Mouse (Mus musculus): Measurements from ENCODE around the gene Elp6. TPM values are rescaled to one million over a fixed set of nuclear protein-coding genes. Genes with fewer than 3 reads are reported as not detected.
"Not testable (repeated sequence)": the region's sequence is repeated elsewhere in the genome, so short reads cannot be mapped to it uniquely, and the experiment has no call there.

Elp6 gene
- total and polyA plus RNA-seq, 2 experiments = 5.0 to 7.3 TPM

DNA sequence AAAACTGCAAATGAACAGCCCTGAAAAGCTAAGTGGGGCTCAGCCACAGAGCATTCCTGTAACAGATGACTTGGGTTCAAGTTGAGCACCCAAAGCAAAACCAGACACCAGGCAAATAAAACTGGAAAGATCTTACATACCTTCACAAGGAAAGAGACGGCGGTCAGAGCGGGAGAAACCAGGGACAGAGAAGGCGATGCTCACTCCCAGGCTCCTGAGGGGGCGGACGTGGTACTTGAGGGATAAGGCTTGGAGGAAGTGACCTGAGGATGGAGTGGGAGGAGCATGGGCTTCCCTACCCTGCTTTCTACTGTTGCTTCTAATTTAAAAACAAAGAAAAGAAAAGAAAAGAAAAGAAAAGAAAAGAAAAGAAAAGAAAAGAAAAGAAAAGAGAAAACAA is 25.4 kb downstream of the Elp6 start:
- no peak overlapping the region for H3K4me3 ChIP-seq (ENCODE audit: insufficient read depth, low read depth, low read length)
- no peaks in the 10 kb centered on the region for H3K27me3 ChIP-seq (ENCODE audit: control insufficient read depth, insufficient read depth, low read length)
- 75% methylated on average over 6 of the region's 6 CpGs for WGBS
- TF ChIP-seq CTCF (IDR thresholded peaks at IDR 0.05; ENCODE audit: low read depth, low read length) (no peak), POLR2A (IDR thresholded peaks at IDR 0.05; ENCODE audit: extremely low read depth, insufficient read depth, low read length) (no peak)
- no peak for DNase-seq (ENCODE audit: extremely low read depth, low read depth, low spot score)
- no peaks in the 10 kb centered on the region for H3K36me3 ChIP-seq (ENCODE audit: control insufficient read depth, insufficient read depth, low read length)
- no peak overlapping the region; the same call in 1 of the 2 replicates for H3K27ac ChIP-seq (replicated peaks; ENCODE audit: insufficient read depth, low read depth, low read length)
- H3K9ac ChIP-seq (ENCODE audit: low read depth, low read length) = no peak overlapping the region; the same call in 1 of the 2 replicates
- peaks cover 10% of the 10 kb centered on the region for H3K4me1 ChIP-seq (ENCODE audit: control insufficient read depth, insufficient read depth, low read length)
- no peaks in the 10 kb centered on the region; the same call in 1 of the 2 replicates for H3K79me2 ChIP-seq (ENCODE audit: control insufficient read depth, insufficient read depth, low read length)

DNA sequence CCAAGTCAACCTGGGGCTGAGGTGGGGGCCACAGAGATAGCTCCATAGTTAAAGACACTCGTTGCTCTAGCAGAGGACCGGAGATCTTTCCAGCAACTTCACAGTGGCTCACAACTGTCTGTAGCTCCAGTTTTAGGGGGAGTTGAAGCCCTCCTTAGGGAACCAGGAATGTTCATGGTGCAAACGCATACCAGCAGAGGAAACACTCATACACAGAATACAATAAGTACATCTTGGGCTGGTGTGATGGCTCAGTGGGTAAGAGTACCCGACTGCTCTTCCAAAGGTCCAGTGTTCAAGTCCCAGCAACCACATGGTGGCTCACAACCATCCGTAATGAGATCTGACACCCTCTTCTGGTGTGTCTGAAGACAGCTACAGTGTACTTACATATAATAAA is 25.9 kb downstream of the Elp6 start:
- H3K4me1 ChIP-seq (ENCODE audit: control insufficient read depth, insufficient read depth, low read length) = peaks cover 12% of the 10 kb centered on the region
- not testable (repeated sequence) for DNase-seq (ENCODE audit: extremely low read depth, low read depth, low spot score); H3K36me3 ChIP-seq (ENCODE audit: control insufficient read depth, insufficient read depth, low read length); H3K27ac ChIP-seq (replicated peaks; ENCODE audit: insufficient read depth, low read depth, low read length); H3K79me2 ChIP-seq (ENCODE audit: control insufficient read depth, insufficient read depth, low read length); H3K27me3 ChIP-seq (ENCODE audit: control insufficient read depth, insufficient read depth, low read length); H3K4me3 ChIP-seq (ENCODE audit: insufficient read depth, low read depth, low read length); H3K9ac ChIP-seq (ENCODE audit: low read depth, low read length)
- WGBS = 95% methylated on average over 5 of the region's 5 CpGs

DNA sequence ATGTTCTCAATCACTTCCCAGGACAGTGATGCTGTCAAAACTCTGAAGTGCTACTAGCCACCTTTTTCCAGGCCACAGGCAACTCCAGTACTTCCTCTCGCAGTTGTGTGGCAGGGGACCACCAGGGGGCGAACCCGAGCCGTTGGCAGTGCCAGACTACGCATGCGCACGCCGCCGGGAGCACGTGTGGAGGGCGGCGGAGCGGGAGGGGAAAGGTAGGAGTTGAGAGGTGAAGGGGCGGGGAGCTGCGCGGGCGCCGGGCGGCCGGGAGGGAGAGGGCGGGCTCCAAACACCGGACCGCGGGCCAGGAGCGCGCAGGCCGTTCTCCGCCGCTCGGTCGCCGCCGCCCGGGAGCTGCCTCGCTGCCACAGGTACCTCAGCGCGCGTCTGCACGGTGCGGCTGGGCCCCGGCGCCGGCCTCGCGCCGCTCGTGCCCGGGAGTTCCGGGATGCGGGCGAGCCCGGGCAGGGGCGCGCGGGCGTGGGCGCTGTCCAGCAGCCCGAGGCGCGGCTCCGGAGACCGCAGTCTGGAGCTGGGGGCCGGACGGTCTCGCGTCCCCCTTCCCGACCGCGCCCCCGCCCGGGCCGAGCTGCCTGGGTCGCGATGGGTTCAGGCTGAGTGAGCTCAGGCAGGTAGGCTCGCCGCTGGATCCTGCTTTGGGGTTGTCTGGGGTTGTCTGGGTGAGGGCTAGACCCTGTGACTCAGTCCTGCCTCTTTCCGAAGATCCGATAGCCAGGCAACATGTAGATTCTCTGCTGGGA is 28.3 kb downstream of the Elp6 start, which contains the start of gene Scap:
TSS of gene Scap (plus strand) at position 154 of the 761 bp plus-strand sequence.
- Histone ChIP-seq H3K79me2 (ENCODE audit: control insufficient read depth, insufficient read depth, low read length) (peaks cover 9% of the 10 kb centered on the region; the same call in 1 of the 2 replicates), H3K27me3 (ENCODE audit: control insufficient read depth, insufficient read depth, low read length) (no peaks in the 10 kb centered on the region), H3K4me1 (ENCODE audit: control insufficient read depth, insufficient read depth, low read length) (peaks cover 13% of the 10 kb centered on the region), H3K9ac (ENCODE audit: low read depth, low read length) (peak within 1 kb of the TSS; percentile 94), H3K4me3 (ENCODE audit: insufficient read depth, low read depth, low read length) (peak within 1 kb of the TSS; percentile 94), H3K36me3 (ENCODE audit: control insufficient read depth, insufficient read depth, low read length) (no peaks in the 10 kb centered on the region), H3K27ac (replicated peaks; ENCODE audit: insufficient read depth, low read depth, low read length) (peak within 1 kb of the TSS; percentile 68)
- TF ChIP-seq POLR2A (IDR thresholded peaks at IDR 0.05; ENCODE audit: extremely low read depth, insufficient read depth, low read length) = peak; percentile 65; the same call in 1 of the 2 replicates
- TF ChIP-seq CTCF (IDR thresholded peaks at IDR 0.05; ENCODE audit: low read depth, low read length) = peak; percentile 96
- peak; percentile 77 for DNase-seq (ENCODE audit: extremely low read depth, low read depth, low spot score)
- WGBS = under 1% methylated on average over 73 of the region's 78 CpGs

DNA sequence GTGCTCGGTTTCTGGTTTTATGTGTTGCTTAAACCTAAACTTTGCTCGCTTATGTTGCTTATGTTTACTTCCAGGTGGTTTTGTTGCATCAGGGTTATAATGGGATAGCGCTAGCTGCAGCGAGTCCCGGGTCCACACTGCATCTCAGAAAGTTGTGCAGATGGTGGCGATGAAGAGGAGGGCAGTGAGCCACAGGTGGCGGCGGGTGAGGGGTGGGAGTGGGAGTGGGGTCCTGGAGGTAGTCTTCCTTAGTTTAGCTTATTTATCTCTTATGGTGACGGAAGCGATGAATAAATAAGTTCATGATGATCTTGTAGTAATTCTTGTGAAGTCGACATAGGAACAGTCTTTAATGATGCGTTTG is 28.9 kb downstream of the Elp6 start:
- H3K27ac ChIP-seq (replicated peaks; ENCODE audit: insufficient read depth, low read depth, low read length) = peak overlapping the region; percentile 68
- DNase-seq (ENCODE audit: extremely low read depth, low read depth, low spot score) = no peak
- no peaks in the 10 kb centered on the region for H3K27me3 ChIP-seq (ENCODE audit: control insufficient read depth, insufficient read depth, low read length)
- 6% methylated on average over 12 of the region's 12 CpGs for WGBS
- no peaks in the 10 kb centered on the region for H3K36me3 ChIP-seq (ENCODE audit: control insufficient read depth, insufficient read depth, low read length)
- TF ChIP-seq POLR2A (IDR thresholded peaks at IDR 0.05; ENCODE audit: extremely low read depth, insufficient read depth, low read length) = no peak
- no peak for TF ChIP-seq CTCF (IDR thresholded peaks at IDR 0.05; ENCODE audit: low read depth, low read length)
- H3K9ac ChIP-seq (ENCODE audit: low read depth, low read length) = peak overlapping the region; percentile 94
- H3K4me1 ChIP-seq (ENCODE audit: control insufficient read depth, insufficient read depth, low read length) = peaks cover 14% of the 10 kb centered on the region
- peak overlapping the region; percentile 94 for H3K4me3 ChIP-seq (ENCODE audit: insufficient read depth, low read depth, low read length)
- peaks cover 9% of the 10 kb centered on the region; the same call in 1 of the 2 replicates for H3K79me2 ChIP-seq (ENCODE audit: control insufficient read depth, insufficient read depth, low read length)

DNA sequence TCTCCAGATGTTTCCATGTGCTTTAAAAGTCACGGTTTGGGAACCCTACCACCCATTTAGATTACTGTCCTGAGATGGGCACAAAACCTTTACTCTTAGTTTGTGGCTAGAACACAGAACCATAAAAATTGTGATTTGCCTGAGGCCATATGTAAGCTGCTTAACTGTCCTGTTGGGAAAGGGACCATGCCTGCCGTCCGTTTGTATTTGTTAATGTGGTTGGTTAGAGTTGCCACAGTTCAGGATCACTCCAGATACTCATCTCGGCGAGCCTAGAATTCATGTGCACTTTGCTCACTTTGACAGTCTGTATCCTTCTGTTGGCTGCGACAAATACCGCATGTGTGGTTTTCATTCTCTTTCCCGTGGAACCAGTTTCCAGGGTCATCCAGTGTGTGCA is 29.9 kb downstream of the Elp6 start:
- WGBS = 16% methylated on average over 8 of the region's 8 CpGs
- H3K27ac ChIP-seq (replicated peaks; ENCODE audit: insufficient read depth, low read depth, low read length) = peak overlapping the region; percentile 23
- peak; percentile 86 for DNase-seq (ENCODE audit: extremely low read depth, low read depth, low spot score)
- H3K79me2 ChIP-seq (ENCODE audit: control insufficient read depth, insufficient read depth, low read length) = peaks cover 9% of the 10 kb centered on the region; the same call in 1 of the 2 replicates
- no peaks in the 10 kb centered on the region for H3K27me3 ChIP-seq (ENCODE audit: control insufficient read depth, insufficient read depth, low read length)
- peaks cover 13% of the 10 kb centered on the region for H3K4me1 ChIP-seq (ENCODE audit: control insufficient read depth, insufficient read depth, low read length)
- 0 out of 2 replicates have a peak overlapping the region, but pooled peaks have one; percentile 5 for H3K4me3 ChIP-seq (ENCODE audit: insufficient read depth, low read depth, low read length)
- no peak for TF ChIP-seq CTCF (IDR thresholded peaks at IDR 0.05; ENCODE audit: low read depth, low read length)
- no peak for TF ChIP-seq POLR2A (IDR thresholded peaks at IDR 0.05; ENCODE audit: extremely low read depth, insufficient read depth, low read length)
- H3K9ac ChIP-seq (ENCODE audit: low read depth, low read length) = peak overlapping the region; percentile 15; the same call in 1 of the 2 replicates
- no peaks in the 10 kb centered on the region for H3K36me3 ChIP-seq (ENCODE audit: control insufficient read depth, insufficient read depth, low read length)
